Mouse (Mus musculus) heart, embryonic 11.5 days (tissue): ENCODE results near the gene Rapgef2. TPM values are rescaled to one million over a fixed set of nuclear protein-coding genes. Genes with fewer than 3 reads are reported as not detected.

Experiments
- ATAC-seq: fragments of 200-750 bp; cut with Nextera tagmentation; replicated peaks from 2 replicates; pipeline ENCODE4 v1.8.0; 2017; ENCODE audit warnings: moderate library complexity; ENCODE audit not compliant: insufficient number of reproducible peaks, low FRiP score, low TSS enrichment
- H3K27ac ChIP-seq: fragments of 300-500 bp; sonication (generic); 2 replicates; pipeline ENCODE4 v1.5.1; 2014; ENCODE audit warnings: mild to moderate bottlenecking, low read depth, low read length
- H3K27me3 ChIP-seq: fragments of 300-500 bp; sonication (generic); 2 replicates; pipeline ENCODE4 v1.6.1; 2014; ENCODE audit warnings: mild to moderate bottlenecking, low read length, mixed read lengths; ENCODE audit not compliant: control insufficient read depth, insufficient read depth
- H3K36me3 ChIP-seq: fragments of 300-500 bp; sonication (generic); 2 replicates; pipeline ENCODE4 v1.6.1; 2014; ENCODE audit warnings: mild to moderate bottlenecking, low read length, moderate library complexity, mixed read lengths; ENCODE audit not compliant: control insufficient read depth, insufficient read depth
- H3K4me1 ChIP-seq: fragments of 300-500 bp; sonication (generic); 2 replicates; pipeline ENCODE4 v1.6.1; 2014; ENCODE audit warnings: low read length; ENCODE audit not compliant: control insufficient read depth, insufficient read depth
- H3K4me2 ChIP-seq: fragments of 300-500 bp; sonication (generic); 2 replicates; pipeline ENCODE4 v1.6.1; 2014; ENCODE audit warnings: mild to moderate bottlenecking, moderate library complexity
- H3K4me3 ChIP-seq: fragments of 300-500 bp; sonication (generic); 2 replicates; pipeline ENCODE4 v1.5.1; 2014; ENCODE audit warnings: low read depth, low read length
- H3K9ac ChIP-seq: fragments of 300-500 bp; sonication (generic); 2 replicates; pipeline ENCODE4 v1.6.1; 2014; ENCODE audit warnings: mild to moderate bottlenecking, low read depth, low read length, moderate library complexity
- H3K9me3 ChIP-seq: fragments of 300-500 bp; sonication (generic); replicated peaks from 2 replicates; pipeline ENCODE4 v1.6.1; 2016; ENCODE audit warnings: low read length; ENCODE audit not compliant: control insufficient read depth
- WGBS: fragments of 180-500 bp; shearing (Covaris S2); extraction: QIAGEN DNeasy Blood & Tissue Kit; methylation state at CpG from one replicate; pipeline ENCODE4 v1.1.7; 2014; ENCODE audit not compliant: insufficient replicate concordance; 5-methylcytosine and 5-hydroxymethylcytosine counted together
- polyA plus RNA-seq: library from polyadenylated mRNA; unstranded; fragments of >200 nt; fragmentation: Nextera tagmentation; extraction: Ambion mirVana; gene quantifications from 2 replicates; pipeline ENCODE4 v1.2.1, GENCODE M21; 2014

Rapgef2 gene
- polyA plus RNA-seq, 1 experiment from 2014 or later: 5.9 TPM

- no peaks in the 10 kb centered on the region for H3K27me3 ChIP-seq
- no peaks in the 10 kb centered on the region for H3K9me3 ChIP-seq
- peak overlapping the region; percentile 83 for H3K4me2 ChIP-seq
- no peaks in the 10 kb centered on the region for H3K36me3 ChIP-seq
- peak overlapping the region; percentile 99 for H3K27ac ChIP-seq
- WGBS: under 1% methylated on average over 56 of the region's 60 CpGs
- H3K4me3 ChIP-seq: peak overlapping the region; percentile 85
- H3K9ac ChIP-seq: peak overlapping the region; percentile 94
- ATAC-seq: peak; percentile 98
- peaks cover 18% of the 10 kb centered on the region for H3K4me1 ChIP-seq
These were observed 825 bp upstream of the Rapgef2 start for GRCm38 (mm10) chr3:79287108-79287576.

GRCm38 (mm10) chr3:79286031-79286375, 314 bp downstream of the Rapgef2 start:
- H3K36me3 ChIP-seq: no peaks in the 10 kb centered on the region
- H3K9me3 ChIP-seq: no peaks in the 10 kb centered on the region
- no peaks in the 10 kb centered on the region for H3K27me3 ChIP-seq
- 0 out of 2 replicates have a peak, but pooled peaks have one; percentile 0 for ATAC-seq
- peak overlapping the region; percentile 99 for H3K27ac ChIP-seq
- under 1% methylated on average over 10 of the region's 10 CpGs for WGBS
- H3K4me2 ChIP-seq: peak overlapping the region; percentile 83
- peak overlapping the region; percentile 85 for H3K4me3 ChIP-seq
- peaks cover 21% of the 10 kb centered on the region for H3K4me1 ChIP-seq
- H3K9ac ChIP-seq: peak overlapping the region; percentile 94

- Histone ChIP-seq H3K4me1 (peaks cover 21% of the 10 kb centered on the region), H3K9ac (peak overlapping the region; percentile 94; the same call in 1 of the 2 replicates), H3K4me2 (peak overlapping the region; percentile 83), H3K36me3 (no peaks in the 10 kb centered on the region), H3K27me3 (no peaks in the 10 kb centered on the region), H3K9me3 (no peaks in the 10 kb centered on the region), H3K4me3 (peak overlapping the region; percentile 85), H3K27ac (no peak overlapping the region)
- no peak for ATAC-seq
- 57% methylated on average over 13 of the region's 13 CpGs for WGBS
These were observed 1.1 kb downstream of the Rapgef2 start for GRCm38 (mm10) chr3:79285097-79285675.

- WGBS: 69% methylated on average over 3 of the region's 3 CpGs
- no peaks in the 10 kb centered on the region for H3K27me3 ChIP-seq
- peak overlapping the region; percentile 83; the same call in 1 of the 2 replicates for H3K4me2 ChIP-seq
These were observed 2.3 kb downstream of the Rapgef2 start for GRCm38 (mm10) chr3:79283976-79284375.

GRCm38 (mm10) chr3:79283031-79283430, 3.3 kb downstream of the Rapgef2 start:
- Histone ChIP-seq H3K4me3 (no peak overlapping the region), H3K9me3 (no peaks in the 10 kb centered on the region), H3K4me2 (no peak overlapping the region), H3K9ac (no peak overlapping the region), H3K27me3 (no peaks in the 10 kb centered on the region), H3K27ac (no peak overlapping the region), H3K36me3 (no peaks in the 10 kb centered on the region), H3K4me1 (peaks cover 24% of the 10 kb centered on the region)
- WGBS: 24% methylated on average over 2 of the region's 2 CpGs
- ATAC-seq: no peak

More at GRCm38 (mm10) chr3:79283976-79284375, 2.3 kb downstream of the Rapgef2 start:
- Histone ChIP-seq H3K36me3 (no peaks in the 10 kb centered on the region), H3K9ac (no peak overlapping the region), H3K9me3 (no peaks in the 10 kb centered on the region), H3K4me3 (no peak overlapping the region), H3K4me1 (peaks cover 21% of the 10 kb centered on the region), H3K27ac (no peak overlapping the region)
- no peak for ATAC-seq

GRCm38 (mm10) chr3:79275856-79276645, 10.3 kb downstream of the Rapgef2 start:
- 84% methylated on average over 11 of the region's 11 CpGs for WGBS
- Histone ChIP-seq H3K4me1 (peaks cover 9% of the 10 kb centered on the region), H3K9me3 (no peaks in the 10 kb centered on the region), H3K36me3 (no peaks in the 10 kb centered on the region), H3K4me3 (no peak overlapping the region), H3K27me3 (no peaks in the 10 kb centered on the region), H3K9ac (no peak overlapping the region), H3K27ac (no peak overlapping the region), H3K4me2 (no peak overlapping the region)
- no peak for ATAC-seq

GRCm38 (mm10) chr3:79273350-79273749, 13.0 kb downstream of the Rapgef2 start:
- Histone ChIP-seq H3K9ac (no peak overlapping the region), H3K4me1 (peaks cover 19% of the 10 kb centered on the region), H3K36me3 (no peaks in the 10 kb centered on the region), H3K9me3 (no peaks in the 10 kb centered on the region), H3K27ac (no peak overlapping the region), H3K4me3 (no peak overlapping the region), H3K4me2 (no peak overlapping the region), H3K27me3 (no peaks in the 10 kb centered on the region)
- no peak for ATAC-seq
- 30% methylated on average over 1 of the region's 1 CpGs for WGBS

- Histone ChIP-seq H3K4me3 (no peak overlapping the region), H3K9me3 (no peaks in the 10 kb centered on the region), H3K27me3 (no peaks in the 10 kb centered on the region), H3K4me2 (no peak overlapping the region), H3K36me3 (no peaks in the 10 kb centered on the region), H3K27ac (no peak overlapping the region), H3K9ac (no peak overlapping the region), H3K4me1 (peaks cover 15% of the 10 kb centered on the region)
- ATAC-seq: no peak
- 65% methylated on average over 4 of the region's 4 CpGs for WGBS
These were observed 13.4 kb downstream of the Rapgef2 start for GRCm38 (mm10) chr3:79272939-79273338.
